ENCODE assay signal across 8 mouse cellular contexts in the genomic region with DNA sequence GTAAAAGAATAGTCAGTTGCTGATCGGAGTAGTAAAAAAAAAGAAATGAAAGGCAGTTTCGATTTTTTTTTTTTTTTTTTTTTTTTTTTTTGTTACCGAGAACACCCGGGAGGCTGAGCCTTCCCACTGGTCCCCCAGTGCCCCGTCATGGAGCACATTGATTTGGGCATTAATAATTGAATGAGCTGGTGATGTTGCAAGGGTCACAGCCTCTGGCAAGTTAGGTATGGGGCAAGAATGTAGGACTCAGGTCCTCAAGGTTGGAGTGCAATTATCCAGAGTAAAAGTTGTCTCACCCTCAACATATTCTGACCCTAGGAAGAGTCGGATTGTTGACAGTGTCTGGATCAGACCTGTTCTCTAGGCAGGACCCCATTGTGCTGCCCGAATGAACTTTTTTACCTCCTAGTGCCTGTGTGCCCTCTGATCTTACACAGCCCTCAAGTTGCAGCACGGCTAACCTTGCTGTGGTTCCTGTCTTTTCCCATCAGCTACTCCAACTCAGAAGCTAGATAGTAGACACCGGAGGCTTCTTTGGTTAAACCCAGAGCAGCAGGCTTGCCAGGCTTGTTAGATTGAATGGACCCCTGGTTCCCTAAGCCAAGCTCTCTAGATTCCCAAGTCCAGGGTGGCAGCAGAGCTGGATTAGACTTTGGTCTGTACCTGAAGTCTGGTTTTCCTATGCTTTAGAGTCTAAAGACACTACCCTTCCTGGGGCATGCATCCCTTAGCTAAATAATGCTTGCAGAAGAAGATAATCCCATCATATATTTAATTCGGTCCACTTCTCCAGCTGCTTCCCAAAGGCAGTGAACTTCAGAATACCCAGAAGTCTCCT. TPM values are rescaled to one million over a fixed set of nuclear protein-coding genes. Genes with fewer than 3 reads are reported as not detected.
A peak's percentile ranks its signal among the peaks of the same experiment; 100 is the strongest.
DNase-seq lines count a peak whose midpoint lies in the region; ATAC-seq lines count a peak whose summit lies in the region.

No protein-coding gene starts in this region.

- WGBS in heart, embryonic 11.5 days (ENCODE audit: insufficient replicate concordance): 26% methylated on average over 10 of the region's 10 CpGs
- 18% methylated on average over 10 of the region's 10 CpGs for WGBS in embryonic facial prominence, embryonic 10.5 days
- WGBS in intestine, embryonic 15.5 days: 26% methylated on average over 10 of the region's 10 CpGs
- 19% methylated on average over 10 of the region's 10 CpGs for WGBS in midbrain, embryonic 14.5 days

- H3K9me3 ChIP-seq in heart, embryonic 11.5 days (replicated peaks; ENCODE audit: control insufficient read depth, low read length): no peaks in the 10 kb centered on the region
- H3K9me3 ChIP-seq in embryonic facial prominence, embryonic 10.5 days: no peaks in the 10 kb centered on the region
- no peaks in the 10 kb centered on the region for H3K9me3 ChIP-seq in intestine, embryonic 15.5 days
- no peaks in the 10 kb centered on the region for H3K9me3 ChIP-seq in midbrain, embryonic 14.5 days (ENCODE audit: control insufficient read depth, low read length)

- peaks cover 10% of the 10 kb centered on the region; the same call in 1 of the 2 replicates for H3K4me1 ChIP-seq in heart, embryonic 11.5 days (ENCODE audit: control insufficient read depth, insufficient read depth, low read length)
- peaks cover 73% of the 10 kb centered on the region for H3K4me1 ChIP-seq in embryonic facial prominence, embryonic 10.5 days
- H3K4me1 ChIP-seq in intestine, embryonic 15.5 days (replicated peaks): peaks cover 22% of the 10 kb centered on the region
- peaks cover 14% of the 10 kb centered on the region; the same call in 1 of the 2 replicates for H3K4me1 ChIP-seq in midbrain, embryonic 14.5 days (ENCODE audit: control insufficient read depth, insufficient read depth, low read length)

- H3K4me2 ChIP-seq in heart, embryonic 11.5 days: peak overlapping the region; percentile 81
- peak overlapping the region; percentile 96 for H3K4me2 ChIP-seq in intestine, embryonic 15.5 days (replicated peaks)
- peak overlapping the region; percentile 90 for H3K4me2 ChIP-seq in midbrain, embryonic 14.5 days (ENCODE audit: low read length)

- peaks cover 54% of the 10 kb centered on the region for H3K27me3 ChIP-seq in heart, embryonic 11.5 days (ENCODE audit: control insufficient read depth, insufficient read depth, low read length)
- H3K27me3 ChIP-seq in embryonic facial prominence, embryonic 10.5 days (replicated peaks; ENCODE audit: low read depth, poor library complexity, severe bottlenecking): peaks cover 71% of the 10 kb centered on the region
- peaks cover 11% of the 10 kb centered on the region; the same call in 1 of the 2 replicates for H3K27me3 ChIP-seq in intestine, embryonic 15.5 days (replicated peaks)
- peaks cover 70% of the 10 kb centered on the region for H3K27me3 ChIP-seq in midbrain, embryonic 14.5 days (ENCODE audit: control insufficient read depth, insufficient read depth, low read length)

- no peaks in the 10 kb centered on the region for H3K36me3 ChIP-seq in heart, embryonic 11.5 days (ENCODE audit: control insufficient read depth, insufficient read depth, low read length)
- H3K36me3 ChIP-seq in embryonic facial prominence, embryonic 10.5 days (replicated peaks): peaks cover 36% of the 10 kb centered on the region
- H3K36me3 ChIP-seq in intestine, embryonic 15.5 days: no peaks in the 10 kb centered on the region
- H3K36me3 ChIP-seq in midbrain, embryonic 14.5 days (ENCODE audit: control insufficient read depth, insufficient read depth, low read length): no peaks in the 10 kb centered on the region

- ATAC-seq in heart, embryonic 11.5 days (replicated peaks; ENCODE audit: insufficient number of reproducible peaks, low FRiP score, low TSS enrichment): no peak
- ATAC-seq in intestine, embryonic 15.5 days: no peak
- ATAC-seq in midbrain, embryonic 14.5 days (ENCODE audit: low FRiP score, low TSS enrichment): no peak
- no peak for ATAC-seq in inflammation-experienced regulatory T-cells, adult 6 months

- H3K27ac ChIP-seq in heart, embryonic 11.5 days (ENCODE audit: low read depth, low read length): no peak overlapping the region
- H3K27ac ChIP-seq in embryonic facial prominence, embryonic 10.5 days (replicated peaks): peak overlapping the region; percentile 90
- H3K27ac ChIP-seq in intestine, embryonic 15.5 days: no peak overlapping the region
- no peak overlapping the region for H3K27ac ChIP-seq in midbrain, embryonic 14.5 days (replicated peaks; ENCODE audit: low read depth, low read length)

- no peak for DNase-seq in heart, adult 8-10 months (ENCODE audit: low spot score)
- DNase-seq in embryonic facial prominence, embryonic 10.5 days (ENCODE audit: low spot score): no peak
- no peak for DNase-seq in midbrain, embryonic 14.5 days
- no peak for DNase-seq in natural killer cell, adult 2 months (ENCODE audit: low spot score in 2 of 2)
- DNase-seq in gastrocnemius, adult 8-10 months (ENCODE audit: low spot score in 2 of 2): no peak

- H3K9ac ChIP-seq in heart, embryonic 11.5 days (ENCODE audit: low read depth, low read length): peak overlapping the region; percentile 80; the same call in 1 of the 2 replicates
- H3K9ac ChIP-seq in intestine, embryonic 15.5 days: peak overlapping the region; percentile 71
- H3K9ac ChIP-seq in midbrain, embryonic 14.5 days (replicated peaks; ENCODE audit: low read length): no peak overlapping the region

- H3K4me3 ChIP-seq in heart, embryonic 11.5 days (ENCODE audit: low read depth, low read length): peak overlapping the region; percentile 53
- H3K4me3 ChIP-seq in embryonic facial prominence, embryonic 10.5 days: peak overlapping the region; percentile 86
- H3K4me3 ChIP-seq in intestine, embryonic 15.5 days (replicated peaks): peak overlapping the region; percentile 69
- H3K4me3 ChIP-seq in midbrain, embryonic 14.5 days (replicated peaks; ENCODE audit: low read depth, low read length): peak overlapping the region; percentile 49

RNA-seq across cellular contexts. Expression of a gene that starts 1.8 kb away (rescaled TPM):
- 157 and 167 TPM in 2 replicates for polyA plus RNA-seq in heart, embryonic 11.5 days (2014; fragmentation: Nextera tagmentation; extraction: Ambion mirVana)
- 100 to 1,000 TPM in 3 of 4 experiments, 10 to 100 TPM in 1; 98.2 to 127 (median 109) TPM for total RNA-seq in heart, adult 8-10 months (2022)
- 101 and 126 TPM in 2 replicates for polyA plus RNA-seq in embryonic facial prominence, embryonic 10.5 days (2016; fragmentation: Nextera tagmentation; extraction: Ambion mirVana)
- polyA plus RNA-seq in intestine, embryonic 15.5 days (2015; fragmentation: Nextera tagmentation; extraction: Ambion mirVana): 147 and 163 TPM in 2 replicates
- 6.4 and 80.3 TPM in 2 replicates for polyA plus RNA-seq in midbrain, embryonic 14.5 days (2014; fragmentation: Nextera tagmentation; extraction: Ambion mirVana)
- 10 to 100 TPM; 38.4 to 54.2 (median 40.8) TPM for total RNA-seq in gastrocnemius, adult 8-10 months (2022)
- polyA plus RNA-seq in inflammation-experienced regulatory T-cells, adult 6 months (2017; shearing (Covaris generic)): not detected
